Mouse (Mus musculus) CH12.LX (cell line): ENCODE data around the gene Heatr5b. TPM values are rescaled to one million over a fixed set of nuclear protein-coding genes. Genes with fewer than 3 reads are reported as not detected.

Source experiments
- DNase-seq: peaks from one replicate; pipeline ENCODE4 v3.0.0-alpha.2; 2013; ENCODE audit errors: extremely low read depth
- H3K27ac ChIP-seq: 2 replicates; pipeline ENCODE4 v1.5.1; 2012; ENCODE audit warnings: low read depth, mild to moderate bottlenecking, control low read depth, moderate library complexity; ENCODE audit not compliant: insufficient read depth
- H3K27me3 ChIP-seq: replicated peaks from 2 replicates; pipeline ENCODE3; 2012; ENCODE audit warnings: inconsistent platforms
- H3K36me3 ChIP-seq, 2 experiments: replicated peaks in 1 of 2; 2 replicates each; pipeline versions ENCODE3 to v1.6.1; 2012; ENCODE audit warnings: inconsistent platforms in 1 of 2, low read length in 1 of 2, mild to moderate bottlenecking in 1 of 2, mixed read lengths in 1 of 2, moderate library complexity in 1 of 2; ENCODE audit not compliant: control insufficient read depth in 1 of 2, insufficient read depth in 1 of 2
- H3K4me1 ChIP-seq, 2 experiments: 2 replicates each; pipeline ENCODE4 v1.6.1; 2012; ENCODE audit warnings: inconsistent platforms in 1 of 2, moderate library complexity in 1 of 2; ENCODE audit not compliant: insufficient read depth in 2 of 2, control insufficient read depth in 1 of 2
- H3K4me2 ChIP-seq: 2 replicates; pipeline ENCODE4 v1.6.1; 2012; ENCODE audit warnings: low read depth, mild to moderate bottlenecking, control low read depth; ENCODE audit not compliant: poor library complexity, insufficient read depth, severe bottlenecking
- H3K4me3 ChIP-seq, 3 experiments: fragments of 150-350 bp in 1 of 3; sonication (generic) in 1 of 3; replicated peaks in 1 of 3; 2 replicates each; pipeline versions ENCODE3 to v1.5.1; 2011 to 2012; ENCODE audit warnings: low read depth in 2 of 3, low read length in 2 of 3, mild to moderate bottlenecking in 2 of 3, moderate library complexity in 2 of 3, control low read depth in 1 of 3, improper control_type of control experiment in 1 of 3, inconsistent platforms in 1 of 3, mixed read lengths in 1 of 3; ENCODE audit not compliant: poor library complexity in 1 of 3
- H3K79me2 ChIP-seq: replicated peaks from 2 replicates; pipeline ENCODE4 v1.6.1; 2012; ENCODE audit warnings: mild to moderate bottlenecking, moderate library complexity; ENCODE audit not compliant: control insufficient read depth, poor library complexity, insufficient read depth, severe bottlenecking; ENCODE audit errors: extremely low read depth
- H3K9ac ChIP-seq: 2 replicates; pipeline ENCODE4 v1.6.1; 2012; ENCODE audit warnings: low read depth, mild to moderate bottlenecking, control low read depth, moderate library complexity; ENCODE audit not compliant: insufficient read depth
- H3K9me3 ChIP-seq: replicated peaks from 2 replicates; pipeline ENCODE3; 2012; ENCODE audit warnings: low read length, inconsistent platforms, mixed read lengths
- BHLHE40 ChIP-seq: IDR thresholded peaks from 2 replicates; pipeline ENCODE4 v1.6.1; 2011; ENCODE audit warnings: mild to moderate bottlenecking, low read depth, low read length, improper control_type of control experiment
- ETS1 ChIP-seq: conservative IDR thresholded peaks from 2 replicates; pipeline ENCODE4 v1.6.1; 2012; ENCODE audit warnings: low read depth, mild to moderate bottlenecking, inconsistent platforms, low read length, improper control_type of control experiment, moderate library complexity
- IRF4 ChIP-seq: IDR thresholded peaks from 2 replicates; pipeline ENCODE4 v1.6.1; 2014; ENCODE audit warnings: low read depth, mild to moderate bottlenecking, inconsistent platforms, low read length, improper control_type of control experiment
- KAT2A ChIP-seq: IDR thresholded peaks from 2 replicates; pipeline ENCODE4 v1.6.1; 2012; ENCODE audit warnings: low read length, improper control_type of control experiment, inconsistent platforms; ENCODE audit not compliant: insufficient replicate concordance
- MAZ ChIP-seq: IDR thresholded peaks from 2 replicates; pipeline ENCODE4 v1.6.1; 2012; ENCODE audit warnings: low read depth, mild to moderate bottlenecking, inconsistent platforms, low read length, improper control_type of control experiment, moderate library complexity
- MEF2A ChIP-seq: IDR thresholded peaks from 2 replicates; pipeline ENCODE4 v1.6.1; 2014; ENCODE audit warnings: low read depth, mild to moderate bottlenecking, inconsistent platforms, low read length, improper control_type of control experiment, borderline replicate concordance
- NRF1 ChIP-seq: IDR thresholded peaks from 2 replicates; pipeline ENCODE4 v1.6.1; 2014; ENCODE audit warnings: low read depth, mild to moderate bottlenecking, inconsistent platforms, low read length, improper control_type of control experiment, moderate library complexity
- PAX5 ChIP-seq: IDR thresholded peaks from 2 replicates; pipeline ENCODE4 v1.6.1; 2012; ENCODE audit warnings: low read length, inconsistent platforms, mixed read lengths
- ZKSCAN1 ChIP-seq: IDR thresholded peaks from 2 replicates; pipeline ENCODE4 v1.6.1; 2012; ENCODE audit warnings: low read depth, inconsistent platforms, low read length, improper control_type of control experiment, borderline replicate concordance
- ZMIZ1 ChIP-seq: IDR thresholded peaks from 2 replicates; pipeline ENCODE4 v1.6.1; 2012; ENCODE audit warnings: low read depth, mild to moderate bottlenecking, inconsistent platforms, low read length, improper control_type of control experiment
- ZNF384 ChIP-seq: IDR thresholded peaks from 2 replicates; pipeline ENCODE4 v1.6.1; 2012; ENCODE audit warnings: low read depth, low read length, improper control_type of control experiment, inconsistent platforms
- dilution Hi-C: fragments of 300-500 bp; cut with MboI; formaldehyde crosslinking; loops from 2 replicates; pipeline ENCODE4 v1.14.3; 2020; ENCODE audit warnings: low sequenced_read_pairs; ENCODE audit not compliant: extremely low pct_unique_long_range_greater_than_20kb, extremely low pct_ligation_motif_present
- in situ Hi-C: fragments of 300-500 bp; cut with MboI; formaldehyde crosslinking; loops from 3 replicates; pipeline ENCODE4 v1.14.3; 2019; ENCODE audit warnings: low sequenced_read_pairs, low pct_ligation_motif_present, low pct_unique_long_range_greater_than_20kb, mixed read lengths
- polyA plus RNA-seq: library from polyadenylated mRNA; unstranded; fragments of >175 nt; gene quantifications from 2 replicates; pipeline ENCODE4 v1.2.1, GENCODE M21; 2012; ENCODE audit warnings: low read depth; ENCODE audit not compliant: insufficient read length
- total RNA-seq, 2 experiments: library from RNA; depleted of rRNA; stranded (reverse); fragments of 300-350 nt in 1 of 2; fragments of >200 nt in 1 of 2; gene quantifications; 2 replicates each; pipeline ENCODE4 v1.2.3; 2012 to 2014

The Heatr5b gene
- total and polyA plus RNA-seq, 3 experiments, result 13.0 to 21.5 (median 17.9) TPM

DNA sequence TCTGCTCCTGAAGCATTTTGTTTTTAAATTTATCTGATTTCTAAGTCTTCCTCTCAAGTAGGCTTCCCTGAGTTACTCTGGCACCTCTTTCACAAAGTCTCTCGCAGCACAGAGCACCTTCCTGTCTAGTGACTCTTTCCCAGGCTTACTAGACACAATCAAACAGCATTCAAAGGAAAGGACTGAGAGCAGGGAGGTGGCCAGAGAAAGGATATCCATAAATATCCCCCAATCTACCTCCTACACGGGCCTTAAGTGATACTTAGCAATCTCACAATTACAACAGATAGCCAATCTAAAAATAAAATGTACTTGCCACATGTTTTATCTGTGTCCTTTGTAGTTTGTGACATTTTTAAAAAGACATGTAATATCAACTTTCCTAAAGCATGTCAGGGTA lies 66.2 kb downstream of the Heatr5b start:
- Histone ChIP-seq H3K4me1 (peaks cover 2 to 47% of the 10 kb centered on the region in 2 experiments; a peak in 2 of 4 replicates), H3K27ac (no peak overlapping the region)
- no peak for TF ChIP-seq MAZ
- TF ChIP-seq, all 38 proteins: peak for 0
- Histone ChIP-seq H3K9ac (no peak overlapping the region), H3K4me3 (no peak overlapping the region), H3K79me2 (no peaks in the 10 kb centered on the region), H3K27me3 (no peaks in the 10 kb centered on the region), H3K9me3 (no peaks in the 10 kb centered on the region), H3K36me3 (peaks cover 27 to 58% of the 10 kb centered on the region in 2 experiments), H3K4me2 (no peak overlapping the region)
- dilution Hi-C loops, result no loop called here
- in situ Hi-C loops, result no loop called here
- no peak for DNase-seq

GRCm38 (mm10) chr17:78767546-78767945 lies 67.6 kb downstream of the Heatr5b start:
- no peak overlapping the region for H3K4me2 ChIP-seq
- H3K9ac ChIP-seq, result no peak overlapping the region
- no peak for DNase-seq
- no peak overlapping the region for H3K27ac ChIP-seq
- H3K27me3 ChIP-seq, result no peaks in the 10 kb centered on the region
- H3K4me1 ChIP-seq, result peaks cover 2 to 47% of the 10 kb centered on the region in 2 experiments; a peak in 2 of 4 replicates
- no peaks in the 10 kb centered on the region for H3K9me3 ChIP-seq
- no peaks in the 10 kb centered on the region for H3K79me2 ChIP-seq
- no peak for TF ChIP-seq ZMIZ1
- no peak for TF ChIP-seq ZNF384
- TF ChIP-seq KAT2A, result no peak
- TF ChIP-seq PAX5, result no peak
- no peak for TF ChIP-seq ZKSCAN1
- TF ChIP-seq IRF4, result no peak
- peaks cover 22 to 55% of the 10 kb centered on the region in 2 experiments for H3K36me3 ChIP-seq
- dilution Hi-C loops, result no loop called here
- in situ Hi-C loops, result no loop called here
- no peak overlapping the region for H3K4me3 ChIP-seq

DNA sequence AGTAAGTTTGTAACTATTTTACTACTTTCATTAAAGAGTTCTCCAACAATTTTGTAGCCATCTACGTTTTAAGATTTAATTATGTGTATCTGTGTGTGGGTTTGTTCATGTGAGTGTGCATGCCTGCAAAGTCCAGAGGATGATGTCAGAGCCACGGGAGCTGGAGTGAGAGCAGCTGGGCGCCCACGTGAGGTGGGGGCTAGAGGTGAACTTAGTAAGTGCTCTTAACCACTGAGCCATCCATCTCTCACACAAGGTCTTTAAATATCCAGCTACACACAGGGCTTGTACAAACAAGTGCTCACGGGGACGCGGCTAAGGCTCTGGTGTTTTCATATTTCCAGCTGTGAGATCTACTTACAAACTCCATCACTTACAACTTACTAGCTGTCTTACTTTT lies 69.1 kb downstream of the Heatr5b start:
- dilution Hi-C loops (no loop called here), in situ Hi-C loops (no loop called here)
- no peak overlapping the region for H3K27ac ChIP-seq
- H3K4me3 ChIP-seq, result no peak overlapping the region
- H3K4me2 ChIP-seq, result no peak overlapping the region
- peaks cover 24 to 58% of the 10 kb centered on the region in 2 experiments for H3K36me3 ChIP-seq
- peaks cover 2 to 47% of the 10 kb centered on the region in 2 experiments; a peak in 2 of 4 replicates for H3K4me1 ChIP-seq
- no peaks in the 10 kb centered on the region for H3K79me2 ChIP-seq
- no peak overlapping the region for H3K9ac ChIP-seq
- no peaks in the 10 kb centered on the region for H3K9me3 ChIP-seq
- no peaks in the 10 kb centered on the region for H3K27me3 ChIP-seq
- peak; percentile 23 for DNase-seq
- TF ChIP-seq MEF2A (no peak), NRF1 (no peak), ETS1 (peak; percentile 31), BHLHE40 (peak; percentile 57; the same call in 1 of the 2 replicates)
